Mouse (Mus musculus): Measurements from ENCODE around the gene Sdhc. TPM values are rescaled to one million over a fixed set of nuclear protein-coding genes. Genes with fewer than 3 reads are reported as not detected.
"Not testable (repeated sequence)": the region's sequence is repeated elsewhere in the genome, so short reads cannot be mapped to it uniquely, and the experiment has no call there.

The Sdhc gene
- polyA plus RNA-seq, 1 experiment from 2014 or later, result 274 TPM

DNA sequence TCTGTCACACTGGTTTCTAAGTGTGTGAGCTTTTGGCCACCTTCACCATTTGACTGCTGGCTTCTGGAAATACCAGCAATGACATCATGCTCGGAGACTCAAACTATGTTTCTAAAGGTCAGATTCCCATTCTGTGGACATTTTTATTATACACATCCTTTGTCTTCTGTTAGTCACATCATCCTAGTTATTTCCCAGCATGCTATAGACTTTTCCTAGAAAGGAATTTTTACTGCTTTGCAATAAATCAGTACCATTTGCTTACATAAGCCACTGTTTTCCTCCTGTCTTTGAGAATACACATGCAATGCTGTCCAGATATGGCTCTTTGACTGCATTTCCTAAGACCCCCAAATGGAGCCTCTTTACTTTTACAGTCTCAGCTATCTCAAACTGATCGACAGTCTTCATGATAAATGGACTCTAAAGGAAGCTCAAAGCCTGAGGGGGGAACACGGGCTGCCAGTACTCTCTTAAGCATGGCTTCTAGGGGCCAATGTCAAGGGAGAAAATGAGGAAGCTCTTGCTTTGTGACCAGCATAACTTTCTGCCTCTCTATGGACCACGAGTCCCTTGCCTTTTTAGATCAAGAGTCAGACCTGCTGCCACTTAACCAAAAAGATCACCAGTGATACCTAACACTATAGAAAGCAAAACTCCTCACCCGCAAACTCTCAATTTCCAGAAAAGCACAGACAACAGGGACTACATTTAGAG, 15.4 kb upstream of the Sdhc start:
- no peaks in the 10 kb centered on the region; the same call in 1 of the 2 replicates for H3K27me3 ChIP-seq
- 75% methylated on average over 5 of the region's 5 CpGs for WGBS

DNA sequence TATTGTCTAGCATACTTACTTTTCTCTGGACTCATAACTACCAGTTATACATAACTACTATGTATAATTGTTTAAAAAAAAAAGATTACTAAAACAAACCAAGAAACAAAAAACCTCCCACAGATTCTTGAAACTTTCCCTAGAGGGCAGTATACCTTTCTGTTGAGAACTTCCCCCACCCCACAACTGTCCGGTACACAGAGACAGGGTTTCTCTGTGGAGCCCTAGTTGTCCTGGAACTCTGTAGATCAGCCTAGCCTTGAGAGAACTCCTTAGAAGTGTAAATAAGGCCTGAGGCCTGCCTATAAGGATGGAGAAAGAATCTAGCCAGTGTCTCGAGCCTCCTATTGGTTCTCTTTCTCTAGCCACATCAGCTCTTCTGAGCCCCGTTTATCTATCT, 13.9 kb upstream of the Sdhc start:
- 43% methylated on average over 3 of the region's 3 CpGs for WGBS
- Histone ChIP-seq H3K27me3 (peaks cover 7% of the 10 kb centered on the region; the same call in 1 of the 2 replicates), H3K9ac (no peak overlapping the region)

More for the DNA sequence above, 15.4 kb upstream of the Sdhc start:
- Histone ChIP-seq H3K27ac (replicated peaks) (no peak overlapping the region), H3K36me3 (no peaks in the 10 kb centered on the region), H3K4me2 (replicated peaks) (no peak overlapping the region), H3K9ac (no peak overlapping the region), H3K9me3 (replicated peaks) (no peaks in the 10 kb centered on the region), H3K4me3 (replicated peaks) (no peak overlapping the region), H3K4me1 (no peaks in the 10 kb centered on the region)
- ATAC-seq (ENCODE audit: insufficient number of reproducible peaks, low FRiP score, low TSS enrichment, low read depth), result no peak

DNA sequence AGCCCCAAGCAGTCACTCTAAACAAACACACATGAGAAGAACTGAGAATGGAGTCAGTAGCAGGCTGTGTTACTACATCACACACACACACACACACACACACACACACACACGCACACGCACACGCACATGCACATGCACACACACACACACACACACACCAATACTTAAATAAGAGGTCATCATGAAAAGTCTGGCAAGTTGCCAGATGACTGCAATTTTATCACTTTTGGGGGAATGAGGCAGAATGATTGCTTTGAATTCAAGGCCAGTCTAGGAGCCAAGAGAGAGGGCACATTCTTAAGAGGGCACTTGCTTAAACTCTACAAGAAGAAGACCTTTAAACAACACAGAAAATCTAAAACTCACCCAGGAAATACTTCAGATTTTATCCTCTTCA, 12.1 kb upstream of the Sdhc start:
- H3K9ac ChIP-seq, result no peak overlapping the region
- H3K27me3 ChIP-seq, result peaks cover 13% of the 10 kb centered on the region
- H3K9me3 ChIP-seq (replicated peaks), result no peaks in the 10 kb centered on the region
- no peak for ATAC-seq (ENCODE audit: insufficient number of reproducible peaks, low FRiP score, low TSS enrichment, low read depth)
- 78% methylated on average over 3 of the region's 3 CpGs for WGBS
- peaks cover 12% of the 10 kb centered on the region for H3K4me1 ChIP-seq
- H3K4me2 ChIP-seq (replicated peaks), result no peak overlapping the region
- H3K27ac ChIP-seq (replicated peaks), result no peak overlapping the region
- no peak overlapping the region for H3K4me3 ChIP-seq (replicated peaks)
- H3K36me3 ChIP-seq, result no peaks in the 10 kb centered on the region

More for the DNA sequence above, 13.9 kb upstream of the Sdhc start:
- no peak overlapping the region for H3K4me3 ChIP-seq (replicated peaks)
- H3K36me3 ChIP-seq, result no peaks in the 10 kb centered on the region
- ATAC-seq (ENCODE audit: insufficient number of reproducible peaks, low FRiP score, low TSS enrichment, low read depth), result no peak
- H3K4me2 ChIP-seq (replicated peaks), result no peak overlapping the region
- peaks cover 11% of the 10 kb centered on the region for H3K4me1 ChIP-seq
- no peaks in the 10 kb centered on the region for H3K9me3 ChIP-seq (replicated peaks)
- H3K27ac ChIP-seq (replicated peaks), result no peak overlapping the region

DNA sequence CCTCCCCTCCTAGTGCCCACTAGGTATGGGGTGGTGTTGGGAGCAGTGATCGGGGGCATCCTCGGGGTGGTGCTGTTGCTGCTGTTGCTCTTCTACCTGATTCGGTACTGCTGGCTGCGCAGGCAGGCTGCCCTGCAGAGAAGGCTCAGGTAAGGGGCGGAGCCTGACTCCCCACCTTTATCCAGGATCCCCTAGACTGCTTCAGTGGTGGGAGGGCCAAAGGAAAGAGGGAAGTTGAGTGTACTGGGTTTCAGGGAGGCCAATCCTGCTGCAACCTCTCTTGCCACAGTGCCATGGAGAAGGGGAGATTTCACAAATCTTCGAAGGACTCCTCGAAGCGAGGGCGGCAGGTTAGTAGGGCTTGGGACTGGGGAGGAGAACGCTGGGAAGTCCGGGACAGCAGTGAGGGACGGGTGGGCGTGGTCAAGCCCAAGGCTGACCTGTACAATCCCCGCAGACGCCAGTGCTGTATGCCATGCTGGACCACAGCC, 9.1 kb upstream of the Sdhc start:
- Histone ChIP-seq H3K27me3 (peaks cover 16% of the 10 kb centered on the region), H3K36me3 (no peaks in the 10 kb centered on the region), H3K9ac (no peak overlapping the region), H3K4me3 (replicated peaks) (peak overlapping the region; percentile 35), H3K4me1 (peaks cover 12% of the 10 kb centered on the region), H3K9me3 (replicated peaks) (no peaks in the 10 kb centered on the region), H3K27ac (replicated peaks) (no peak overlapping the region), H3K4me2 (replicated peaks) (peak overlapping the region; percentile 55)
- 0 out of 2 replicates have a peak, but pooled peaks have one; percentile 31 for ATAC-seq (ENCODE audit: insufficient number of reproducible peaks, low FRiP score, low TSS enrichment, low read depth)
- WGBS, result 4% methylated on average over 15 of the region's 15 CpGs

DNA sequence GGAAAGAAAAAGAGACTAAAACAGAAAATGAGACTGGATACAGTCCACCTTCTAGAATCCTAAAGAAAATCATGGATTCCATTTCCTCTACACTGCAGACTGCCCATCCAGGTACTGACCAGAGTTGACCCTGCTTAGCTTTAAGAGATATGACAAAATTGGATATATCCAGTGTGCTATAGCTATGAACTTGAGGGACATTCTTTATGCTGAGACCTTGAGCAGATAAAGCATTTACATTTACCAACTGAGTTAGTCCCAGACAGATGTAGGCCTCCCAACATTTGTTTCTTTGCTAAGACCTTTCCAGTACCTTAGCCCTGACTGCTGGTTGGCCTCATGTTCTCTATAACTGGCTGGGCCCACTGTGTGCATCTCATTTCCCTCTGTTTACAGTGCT, 7.6 kb upstream of the Sdhc start:
- Histone ChIP-seq H3K9me3 (replicated peaks) (no peaks in the 10 kb centered on the region), H3K36me3 (no peaks in the 10 kb centered on the region), H3K27me3 (peaks cover 16% of the 10 kb centered on the region), H3K4me1 (peaks cover 12% of the 10 kb centered on the region), H3K4me2 (replicated peaks) (no peak overlapping the region), H3K27ac (replicated peaks) (no peak overlapping the region), H3K9ac (no peak overlapping the region), H3K4me3 (replicated peaks) (no peak overlapping the region)
- no peak for ATAC-seq (ENCODE audit: insufficient number of reproducible peaks, low FRiP score, low TSS enrichment, low read depth)

DNA sequence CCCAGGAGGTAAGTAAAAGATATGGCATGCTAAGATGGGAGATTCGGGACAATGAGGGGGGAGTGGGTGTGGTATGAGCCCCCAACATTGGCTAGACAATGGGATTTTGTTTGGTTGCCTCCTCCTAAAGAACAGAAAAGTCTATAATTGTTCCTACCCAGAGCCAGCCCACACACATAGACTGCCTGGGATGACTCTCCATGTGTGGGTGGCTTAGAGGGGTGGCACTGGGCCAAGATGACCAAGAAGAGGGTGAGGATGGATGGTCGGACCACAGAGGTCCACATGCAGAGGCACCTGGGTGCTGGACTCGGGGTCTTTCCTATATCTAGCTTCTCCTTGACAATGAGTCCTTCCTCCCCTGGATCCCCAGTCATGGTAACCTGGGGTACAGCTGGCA, 6.2 kb upstream of the Sdhc start:
- 70% methylated on average over 3 of the region's 3 CpGs for WGBS
- no peaks in the 10 kb centered on the region for H3K9me3 ChIP-seq (replicated peaks)
- H3K4me3 ChIP-seq (replicated peaks), result no peak overlapping the region
- ATAC-seq (ENCODE audit: insufficient number of reproducible peaks, low FRiP score, low TSS enrichment, low read depth), result no peak
- H3K27ac ChIP-seq (replicated peaks), result no peak overlapping the region
- no peak overlapping the region for H3K9ac ChIP-seq
- no peak overlapping the region for H3K4me2 ChIP-seq (replicated peaks)
- H3K4me1 ChIP-seq, result peaks cover 12% of the 10 kb centered on the region
- no peaks in the 10 kb centered on the region for H3K36me3 ChIP-seq
- H3K27me3 ChIP-seq, result peaks cover 16% of the 10 kb centered on the region

DNA sequence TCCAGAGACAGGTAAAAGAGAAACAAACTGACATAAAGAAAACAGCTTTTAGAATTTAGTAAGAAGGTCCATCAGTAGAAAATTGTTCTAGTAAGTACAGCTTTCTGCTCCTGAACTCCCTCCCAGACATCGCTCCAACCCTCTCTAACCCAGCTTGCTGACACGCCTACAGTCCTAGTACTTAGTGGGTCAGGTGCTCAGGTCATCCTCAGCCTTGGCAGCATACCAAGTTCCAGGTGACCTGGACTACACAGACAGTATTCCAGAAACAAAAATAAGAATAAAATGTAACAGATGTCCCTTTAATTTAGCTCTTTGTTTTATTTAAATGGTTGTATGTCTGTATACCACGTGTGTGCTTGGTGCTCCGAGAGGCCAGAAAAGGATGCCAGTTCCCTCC, 1.6 kb upstream of the Sdhc start:
- H3K27ac ChIP-seq (replicated peaks), result no peak overlapping the region
- H3K36me3 ChIP-seq, result no peaks in the 10 kb centered on the region
- H3K27me3 ChIP-seq, result 0 out of 2 replicates have a peak, but pooled peaks cover 3% of the 10 kb centered on the region
- no peaks in the 10 kb centered on the region for H3K9me3 ChIP-seq (replicated peaks)
- no peak overlapping the region for H3K9ac ChIP-seq
- peaks cover 18% of the 10 kb centered on the region for H3K4me1 ChIP-seq
- no peak for ATAC-seq (ENCODE audit: insufficient number of reproducible peaks, low FRiP score, low TSS enrichment, low read depth)
- H3K4me2 ChIP-seq (replicated peaks), result no peak overlapping the region
- 76% methylated on average over 4 of the region's 4 CpGs for WGBS
- H3K4me3 ChIP-seq (replicated peaks), result no peak overlapping the region

DNA sequence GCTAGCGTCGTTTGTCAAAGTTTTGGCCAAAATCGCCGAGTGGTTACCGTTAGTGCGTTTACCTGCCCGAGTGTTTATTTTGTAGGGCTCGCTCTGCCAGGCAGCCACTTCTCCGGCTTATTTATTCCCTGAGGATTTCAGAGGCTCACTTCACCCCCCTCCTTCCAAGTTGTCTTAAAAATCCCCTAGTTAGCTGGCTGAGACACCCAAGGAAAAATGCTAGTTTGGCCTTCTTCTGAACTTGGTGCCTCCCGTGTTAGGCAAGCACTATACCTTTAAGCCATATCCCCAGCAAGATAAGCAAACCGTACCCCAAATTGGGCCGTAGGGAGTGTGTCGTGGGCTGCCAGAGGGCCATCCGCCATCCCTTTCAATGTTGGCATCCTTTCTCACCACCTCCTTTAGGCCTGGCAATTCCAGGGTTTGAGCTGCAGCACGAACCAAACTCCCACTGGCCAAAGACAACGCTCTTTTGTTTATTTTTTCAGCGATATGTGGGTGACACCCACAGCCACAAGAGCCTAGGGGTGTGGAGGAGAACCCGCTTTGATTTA, 512 bp upstream of the Sdhc start:
- Histone ChIP-seq H3K9ac (peak overlapping the region; percentile 93), H3K4me3 (replicated peaks) (peak overlapping the region; percentile 87), H3K9me3 (replicated peaks) (no peaks in the 10 kb centered on the region), H3K36me3 (no peaks in the 10 kb centered on the region), H3K4me2 (replicated peaks) (peak overlapping the region; percentile 67), H3K27me3 (no peaks in the 10 kb centered on the region), H3K4me1 (peaks cover 18% of the 10 kb centered on the region), H3K27ac (replicated peaks) (peak overlapping the region; percentile 93)
- 3% methylated on average over 18 of the region's 18 CpGs for WGBS
- peak; percentile 37; the same call in 1 of the 2 replicates for ATAC-seq (ENCODE audit: insufficient number of reproducible peaks, low FRiP score, low TSS enrichment, low read depth)

DNA sequence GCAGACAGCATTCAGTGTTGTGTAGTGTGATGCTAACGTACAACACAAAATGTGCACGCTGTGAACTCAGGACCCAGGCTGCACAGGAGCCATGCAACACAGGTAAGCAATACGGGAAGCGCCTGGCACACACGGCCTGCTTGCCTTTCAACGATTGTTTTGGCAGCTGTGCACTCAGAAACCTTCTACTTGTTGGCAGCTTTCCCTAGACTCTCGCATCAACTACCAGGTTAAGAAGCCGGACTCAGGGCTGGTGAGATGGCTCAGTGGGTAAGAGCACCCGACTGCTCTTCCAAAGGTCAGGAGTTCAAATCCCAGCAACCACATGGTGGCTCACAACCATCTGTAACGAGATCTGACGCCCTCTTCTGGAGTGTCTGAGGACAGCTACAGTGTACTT, 7.4 kb downstream of the Sdhc start:
- H3K36me3 ChIP-seq, result peaks cover 59% of the 10 kb centered on the region

DNA sequence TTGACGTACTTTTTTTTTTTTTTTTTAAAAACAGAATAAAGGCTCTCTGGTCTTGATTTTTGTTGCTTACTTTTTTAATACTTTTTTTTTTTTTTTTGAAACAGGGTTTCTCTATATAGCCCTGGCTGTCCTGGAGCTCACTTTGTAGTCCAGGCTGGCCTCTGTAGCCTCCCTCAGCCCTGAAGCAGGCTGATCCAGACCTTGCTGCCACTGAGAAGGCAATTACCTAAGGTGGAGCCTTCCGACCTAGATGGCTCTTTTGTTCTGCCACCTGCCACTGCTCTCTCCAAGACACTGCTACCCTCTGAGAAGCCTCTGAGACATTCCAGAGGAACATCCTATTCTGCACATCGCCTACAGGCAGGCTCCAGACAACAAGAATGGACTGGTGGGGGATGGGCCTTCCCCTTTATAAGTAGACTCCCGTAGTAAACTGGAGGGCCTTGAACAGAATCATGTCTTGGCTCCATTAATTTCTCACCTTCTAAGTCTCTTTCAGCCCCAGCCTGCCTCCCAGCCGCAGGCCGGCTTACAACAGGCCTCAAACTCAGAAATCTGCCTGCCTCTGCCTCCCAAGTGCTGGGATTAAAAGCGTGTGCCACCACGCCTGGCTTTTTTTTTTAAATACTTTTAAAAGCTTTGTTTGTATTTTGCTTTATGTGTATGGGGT, 12.8 kb downstream of the Sdhc start:
- not testable (repeated sequence) for H3K4me3 ChIP-seq (replicated peaks); H3K4me2 ChIP-seq (replicated peaks); H3K27me3 ChIP-seq; H3K9ac ChIP-seq; H3K4me1 ChIP-seq; ATAC-seq (ENCODE audit: insufficient number of reproducible peaks, low FRiP score, low TSS enrichment, low read depth); H3K27ac ChIP-seq (replicated peaks); H3K9me3 ChIP-seq (replicated peaks)
- peaks cover 82% of the 10 kb centered on the region for H3K36me3 ChIP-seq
- 86% methylated on average over 8 of the region's 8 CpGs for WGBS

More for the DNA sequence above, 7.4 kb downstream of the Sdhc start:
- not testable (repeated sequence) for H3K4me1 ChIP-seq; ATAC-seq (ENCODE audit: insufficient number of reproducible peaks, low FRiP score, low TSS enrichment, low read depth); H3K9me3 ChIP-seq (replicated peaks); H3K4me3 ChIP-seq (replicated peaks); H3K4me2 ChIP-seq (replicated peaks); H3K27me3 ChIP-seq; H3K27ac ChIP-seq (replicated peaks); H3K9ac ChIP-seq
- 77% methylated on average over 11 of the region's 11 CpGs for WGBS

DNA sequence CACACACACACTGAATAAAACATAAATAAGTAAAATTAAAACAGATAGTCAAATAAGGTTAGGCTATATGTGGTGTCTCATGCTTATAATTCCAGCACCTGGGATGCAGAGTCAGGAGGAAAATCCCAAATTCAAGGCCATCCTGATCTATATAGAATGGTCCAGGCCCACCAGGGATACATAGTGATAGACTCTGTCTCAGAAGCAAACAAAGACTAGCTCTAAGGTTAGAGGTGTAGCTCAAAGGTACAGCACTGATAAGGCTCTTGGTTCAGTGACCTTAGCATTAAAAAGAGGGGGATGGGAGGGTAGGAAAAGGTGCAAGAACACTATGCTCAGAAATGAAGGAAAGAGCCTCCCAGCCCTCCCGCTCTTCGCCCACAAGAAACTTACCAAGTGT, 14.8 kb downstream of the Sdhc start:
- Histone ChIP-seq H3K4me2 (replicated peaks) (no peak overlapping the region), H3K9me3 (replicated peaks) (no peaks in the 10 kb centered on the region), H3K36me3 (peaks cover 73% of the 10 kb centered on the region), H3K27me3 (no peaks in the 10 kb centered on the region), H3K4me1 (no peaks in the 10 kb centered on the region), H3K9ac (no peak overlapping the region), H3K27ac (replicated peaks) (no peak overlapping the region), H3K4me3 (replicated peaks) (no peak overlapping the region)
- WGBS, result 92% methylated on average over 2 of the region's 2 CpGs
- no peak for ATAC-seq (ENCODE audit: insufficient number of reproducible peaks, low FRiP score, low TSS enrichment, low read depth)
